Mouse (Mus musculus): ENCODE measurements at regions not wholly inside any gene's neighbourhood (a gene's known extent, or its start where the extent isn't known, plus 50 kb on each side); places are given as distances from the start of the nearest gene placed in this dataset.

GRCm38 (mm10) chr8:113140021-113140420 is 495.4 kb upstream of the Mon1b start:
- Histone ChIP-seq H3K36me3 (ENCODE audit: insufficient read depth, low read length) (no peaks in the 10 kb centered on the region), H3K4me1 (ENCODE audit: insufficient read depth, low read depth, low read length) (no peaks in the 10 kb centered on the region), H3K4me2 (replicated peaks; ENCODE audit: low read depth, low read length) (no peak overlapping the region), H3K9me3 (ENCODE audit: low read length) (no peaks in the 10 kb centered on the region), H3K4me3 (ENCODE audit: low read depth, low read length) (no peak overlapping the region), H3K27ac (ENCODE audit: low read length) (no peak overlapping the region), H3K27me3 (replicated peaks; ENCODE audit: insufficient read depth, low read length) (no peaks in the 10 kb centered on the region), H3K9ac (replicated peaks; ENCODE audit: low read depth) (no peak overlapping the region)
- DNase-seq (ENCODE audit: low spot score) (no peak), ATAC-seq (no peak)
- WGBS: 78% methylated on average over 1 of the region's 1 CpGs
- TF ChIP-seq CTCF (IDR thresholded peaks at IDR 0.05) (no peak), EP300 (IDR thresholded peaks at IDR 0.05) (no peak)

GRCm38 (mm10) chr8:113141131-113141530 is 494.3 kb upstream of the Mon1b start:
- no peak for DNase-seq (ENCODE audit: low spot score)
- Histone ChIP-seq H3K4me1 (ENCODE audit: insufficient read depth, low read depth, low read length) (no peaks in the 10 kb centered on the region), H3K4me3 (ENCODE audit: low read depth, low read length) (no peak overlapping the region), H3K36me3 (ENCODE audit: insufficient read depth, low read length) (no peaks in the 10 kb centered on the region), H3K27ac (ENCODE audit: low read length) (no peak overlapping the region), H3K9ac (replicated peaks; ENCODE audit: low read depth) (no peak overlapping the region), H3K9me3 (ENCODE audit: low read length) (no peaks in the 10 kb centered on the region), H3K27me3 (replicated peaks; ENCODE audit: insufficient read depth, low read length) (no peaks in the 10 kb centered on the region), H3K4me2 (replicated peaks; ENCODE audit: low read depth, low read length) (no peak overlapping the region)
- ATAC-seq: no peak
- TF ChIP-seq CTCF (IDR thresholded peaks at IDR 0.05) (no peak), EP300 (IDR thresholded peaks at IDR 0.05) (no peak)
- WGBS: 92% methylated on average over 1 of the region's 1 CpGs

DNA sequence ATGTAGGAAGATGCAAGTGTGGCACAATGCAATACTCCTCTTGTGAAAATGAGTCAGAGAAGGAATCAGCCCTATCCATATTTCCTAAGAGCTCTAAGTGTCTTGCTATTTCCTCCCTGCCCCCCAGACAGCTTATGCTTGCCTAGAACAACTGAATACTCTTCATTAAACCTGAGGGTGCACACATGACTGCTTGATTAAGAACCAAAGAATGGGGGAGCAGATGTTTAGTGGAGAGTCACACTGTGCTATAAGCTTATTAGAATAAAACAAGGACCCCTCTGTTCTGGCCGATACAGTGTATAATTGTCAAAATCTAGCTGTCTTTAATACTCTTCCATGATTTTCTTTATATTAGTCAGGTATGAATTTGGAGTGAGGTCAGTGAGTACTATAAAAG is 458.8 kb upstream of the Mon1b start:
- Histone ChIP-seq H3K36me3 (ENCODE audit: insufficient read depth, low read length) (no peaks in the 10 kb centered on the region), H3K9ac (replicated peaks; ENCODE audit: low read depth) (no peak overlapping the region), H3K4me1 (ENCODE audit: insufficient read depth, low read depth, low read length) (no peaks in the 10 kb centered on the region), H3K4me2 (replicated peaks; ENCODE audit: low read depth, low read length) (no peak overlapping the region), H3K4me3 (ENCODE audit: low read depth, low read length) (no peak overlapping the region), H3K27me3 (replicated peaks; ENCODE audit: insufficient read depth, low read length) (no peaks in the 10 kb centered on the region), H3K9me3 (ENCODE audit: low read length) (no peaks in the 10 kb centered on the region), H3K27ac (ENCODE audit: low read length) (no peak overlapping the region)
- no peak for TF ChIP-seq CTCF (IDR thresholded peaks at IDR 0.05)
- 75% methylated on average over 1 of the region's 1 CpGs for WGBS
- ATAC-seq: no peak
- DNase-seq (ENCODE audit: low spot score): no peak

DNA sequence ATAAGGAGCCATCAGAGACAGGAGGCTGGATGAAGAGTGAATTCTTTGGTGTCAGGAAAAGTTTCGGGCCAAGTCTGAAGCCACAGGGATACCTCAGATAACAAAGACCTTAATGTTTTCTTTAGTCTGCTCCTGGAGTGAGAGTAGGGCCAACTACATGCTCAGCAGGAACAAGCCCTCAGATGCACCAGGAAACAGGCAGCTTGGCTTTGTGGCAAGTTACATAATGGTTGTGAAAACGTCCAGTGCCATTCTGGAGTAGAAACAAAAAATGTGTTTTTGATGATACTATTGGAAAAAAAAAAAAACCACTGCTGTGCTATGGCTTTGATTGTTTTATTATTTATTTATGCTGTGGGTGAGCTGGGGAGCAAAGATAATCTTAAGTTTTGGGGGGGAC is 452.2 kb upstream of the Mon1b start:
- H3K4me1 ChIP-seq (ENCODE audit: insufficient read depth, low read depth, low read length): no peaks in the 10 kb centered on the region
- H3K9me3 ChIP-seq (ENCODE audit: low read length): no peaks in the 10 kb centered on the region
- ATAC-seq (no peak), DNase-seq (ENCODE audit: low spot score) (no peak)
- TF ChIP-seq CTCF (IDR thresholded peaks at IDR 0.05): no peak
- TF ChIP-seq EP300 (IDR thresholded peaks at IDR 0.05): no peak
- H3K27ac ChIP-seq (ENCODE audit: low read length): no peak overlapping the region
- no peak overlapping the region for H3K9ac ChIP-seq (replicated peaks; ENCODE audit: low read depth)
- H3K36me3 ChIP-seq (ENCODE audit: insufficient read depth, low read length): no peaks in the 10 kb centered on the region
- H3K27me3 ChIP-seq (replicated peaks; ENCODE audit: insufficient read depth, low read length): no peaks in the 10 kb centered on the region
- 3% methylated on average over 2 of the region's 2 CpGs for WGBS
- no peak overlapping the region for H3K4me2 ChIP-seq (replicated peaks; ENCODE audit: low read depth, low read length)
- H3K4me3 ChIP-seq (ENCODE audit: low read depth, low read length): no peak overlapping the region

DNA sequence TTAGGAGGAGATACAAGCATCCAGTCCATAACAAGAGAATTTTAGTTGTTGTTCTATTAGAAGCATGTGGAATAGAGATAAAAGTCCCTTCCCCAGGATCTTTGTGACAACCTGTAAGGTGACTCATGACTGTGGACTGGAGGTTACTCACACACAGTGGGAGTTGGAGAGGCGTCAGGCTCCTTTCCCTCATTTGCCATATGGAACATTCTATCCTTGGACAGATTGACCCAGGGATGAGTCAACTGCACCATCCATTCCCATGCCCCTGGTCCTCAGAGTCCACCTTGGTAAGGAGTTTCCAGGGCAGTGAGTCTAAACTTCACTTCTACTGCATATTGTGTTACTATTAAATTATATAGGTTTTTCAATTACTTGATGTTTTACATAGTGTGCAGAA is 444.9 kb upstream of the Mon1b start:
- Histone ChIP-seq H3K4me3 (ENCODE audit: low read depth, low read length) (no peak overlapping the region), H3K36me3 (ENCODE audit: insufficient read depth, low read length) (no peaks in the 10 kb centered on the region), H3K4me1 (ENCODE audit: insufficient read depth, low read depth, low read length) (no peaks in the 10 kb centered on the region), H3K27ac (ENCODE audit: low read length) (no peak overlapping the region), H3K9ac (replicated peaks; ENCODE audit: low read depth) (no peak overlapping the region), H3K27me3 (replicated peaks; ENCODE audit: insufficient read depth, low read length) (no peaks in the 10 kb centered on the region), H3K9me3 (ENCODE audit: low read length) (no peaks in the 10 kb centered on the region), H3K4me2 (replicated peaks; ENCODE audit: low read depth, low read length) (no peak overlapping the region)
- ATAC-seq (no peak), DNase-seq (ENCODE audit: low spot score) (no peak)
- no peak for TF ChIP-seq CTCF (IDR thresholded peaks at IDR 0.05)
- TF ChIP-seq EP300 (IDR thresholded peaks at IDR 0.05): no peak
- 72% methylated on average over 1 of the region's 1 CpGs for WGBS

- H3K4me1 ChIP-seq (ENCODE audit: insufficient read depth, low read depth, low read length): no peaks in the 10 kb centered on the region
- no peak overlapping the region for H3K4me2 ChIP-seq (replicated peaks; ENCODE audit: low read depth, low read length)
- WGBS: 75% methylated on average over 3 of the region's 3 CpGs
- no peak overlapping the region for H3K27ac ChIP-seq (ENCODE audit: low read length)
- H3K27me3 ChIP-seq (replicated peaks; ENCODE audit: insufficient read depth, low read length): no peaks in the 10 kb centered on the region
- no peaks in the 10 kb centered on the region for H3K36me3 ChIP-seq (ENCODE audit: insufficient read depth, low read length)
- no peak for ATAC-seq
- H3K9ac ChIP-seq (replicated peaks; ENCODE audit: low read depth): no peak overlapping the region
- no peak for DNase-seq (ENCODE audit: low spot score)
- H3K4me3 ChIP-seq (ENCODE audit: low read depth, low read length): no peak overlapping the region
- H3K9me3 ChIP-seq (ENCODE audit: low read length): no peaks in the 10 kb centered on the region
- TF ChIP-seq CTCF (IDR thresholded peaks at IDR 0.05) (no peak), EP300 (IDR thresholded peaks at IDR 0.05) (no peak)
These were observed 443.9 kb upstream of the Mon1b start for GRCm38 (mm10) chr8:113191537-113191936.

Data from lung, postnatal 0 days (tissue).